Mouse (Mus musculus) erythroblast, embryonic 14.5 days (primary cell): ENCODE results near the gene Hnrnpl.

Source experiments
- GATA1 ChIP-seq: IDR thresholded peaks from 2 replicates; pipeline ENCODE4 v1.6.1; 2012; ENCODE audit warnings: low read length, inconsistent platforms, mixed read lengths
- TAL1 ChIP-seq: IDR thresholded peaks from 3 replicates; pipeline ENCODE4 v1.6.1; 2012; ENCODE audit warnings: low read length, inconsistent platforms, mixed read lengths

DNA sequence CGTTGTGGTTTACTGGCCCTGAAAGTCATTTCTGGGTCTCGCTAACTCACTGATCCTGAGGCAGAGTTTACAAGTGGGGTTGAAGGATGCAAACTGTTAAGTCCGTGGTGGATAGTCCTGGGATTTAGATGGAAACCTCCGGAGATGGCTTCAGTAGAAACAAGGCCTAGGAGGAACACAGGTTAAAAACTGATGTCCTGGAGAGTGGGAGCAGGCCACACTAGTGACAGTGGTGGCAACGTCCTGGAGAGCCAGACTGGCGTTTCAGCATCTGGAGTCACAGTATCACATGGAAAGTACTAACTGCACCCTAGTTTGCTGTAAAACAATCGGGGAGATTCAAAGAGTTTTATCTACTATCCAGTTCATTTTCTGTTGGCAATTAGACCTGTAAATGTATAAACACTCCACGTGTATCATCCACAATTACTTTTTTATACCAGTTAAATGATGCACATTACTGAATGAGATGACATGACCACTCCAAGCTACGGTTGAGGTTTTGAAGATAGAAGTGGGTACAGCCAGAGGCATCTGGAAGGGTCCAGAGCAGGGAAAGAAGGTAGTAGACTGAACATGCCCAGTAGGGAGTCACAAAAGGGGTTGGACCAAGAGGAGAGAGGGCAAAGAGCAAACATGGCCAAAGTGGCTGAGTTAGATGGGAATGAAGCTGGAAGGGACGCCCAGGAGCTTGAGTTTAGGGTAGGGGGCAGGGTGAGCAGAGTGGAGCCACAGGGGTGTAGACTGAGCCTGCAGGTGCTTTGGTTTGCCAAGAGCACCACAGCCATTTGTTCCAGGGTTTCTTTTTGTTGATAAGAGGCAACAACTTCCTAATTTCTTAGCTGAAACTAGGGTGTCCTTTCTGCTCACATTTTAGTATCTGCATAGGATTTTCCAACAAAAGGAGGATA is 14.9 kb downstream of the Hnrnpl start:
- TF ChIP-seq TAL1: no peak
- TF ChIP-seq GATA1: no peak
